Mouse (Mus musculus) thymus, postnatal 25 days (tissue): ENCODE measurements around the gene Lrrc58.

ENCODE experiments used
- DNase-seq: peaks from one replicate; pipeline ENCODE4 v3.0.0; 2022

Lrrc58 gene

DNA sequence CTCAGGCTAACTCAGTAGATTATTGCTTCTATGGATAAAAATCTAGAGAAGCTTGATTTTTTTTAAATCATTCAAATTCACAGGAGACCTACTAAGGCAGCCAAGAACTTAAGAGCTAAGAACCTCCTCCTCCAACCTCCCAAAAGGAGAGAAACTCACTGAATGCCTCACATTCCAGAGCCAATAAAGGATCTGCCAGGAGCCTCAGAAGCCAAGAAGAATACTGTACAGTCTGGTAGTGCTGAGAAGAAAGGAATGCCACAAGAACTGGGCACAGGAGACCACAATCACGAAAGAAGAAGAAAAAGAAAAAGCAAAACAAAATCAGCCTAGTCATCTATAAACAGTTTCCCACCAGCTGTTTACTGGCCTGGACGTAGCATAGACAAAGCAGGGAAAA is 60.8 kb downstream of the Lrrc58 start:
- no peak for DNase-seq

DNA sequence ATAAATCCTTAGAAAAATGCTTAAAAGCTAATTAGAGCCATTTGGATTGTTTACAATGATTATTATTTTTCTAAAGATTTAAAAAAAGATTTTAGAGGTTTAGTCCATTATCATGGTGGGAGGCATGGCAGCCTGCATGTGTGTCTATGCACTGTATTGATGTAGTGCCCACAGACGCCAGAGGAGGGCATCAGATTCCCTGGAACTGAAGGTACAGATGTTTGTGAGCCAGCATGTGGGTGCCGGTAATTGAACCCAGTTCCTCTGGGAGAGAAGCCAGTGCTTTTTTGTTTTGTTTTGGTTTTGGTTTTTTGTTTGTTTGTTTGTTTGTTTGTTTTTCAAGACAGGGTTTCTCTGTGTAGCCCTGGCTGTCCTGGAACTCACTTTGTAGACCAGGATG is 61.4 kb downstream of the Lrrc58 start:
- DNase-seq: no peak

DNA sequence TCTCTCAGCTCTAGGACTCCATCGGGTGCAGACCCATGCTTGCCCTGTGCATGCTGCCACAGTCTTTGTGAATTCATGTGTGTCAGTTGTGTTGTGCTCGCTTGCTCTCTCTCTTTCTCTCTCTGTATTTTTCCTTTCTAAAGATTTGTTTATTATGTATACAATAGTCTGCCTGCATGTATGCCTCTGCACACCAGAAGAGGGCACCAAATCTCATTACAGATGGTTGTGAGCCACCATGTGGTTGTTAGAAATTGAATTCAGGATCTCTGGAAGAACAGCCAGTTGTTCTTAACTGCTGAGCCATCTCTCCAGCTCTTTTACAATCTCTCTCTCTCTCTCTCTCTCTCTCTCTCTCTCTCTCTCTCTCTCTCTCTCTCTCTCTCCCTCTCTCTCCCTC is 66.7 kb downstream of the Lrrc58 start:
- DNase-seq: no peak

- DNase-seq: no peak
These were observed 69.1 kb downstream of the Lrrc58 start for GRCm38 (mm10) chr16:37937276-37937675.
